Mouse (Mus musculus): Measurements from ENCODE around the gene Mical1. TPM values are rescaled to one million over a fixed set of nuclear protein-coding genes. Genes with fewer than 3 reads are reported as not detected.
A peak's percentile ranks its signal among the peaks of the same experiment; 100 is the strongest.

Mical1 gene
- polyA plus RNA-seq, 1 experiment: 130 TPM

GRCm38 (mm10) chr10:41514921-41515320, 38.8 kb downstream of the Mical1 start:
- DNase-seq (ENCODE audit: low read depth in 1 of 2, low spot score in 2 of 2): no peak
- H3K4me1 ChIP-seq (ENCODE audit: control insufficient read depth, insufficient read depth, insufficient read length): no peaks in the 10 kb centered on the region
- TF ChIP-seq POLR2A (IDR thresholded peaks at IDR 0.05; ENCODE audit: low read depth, low read length): no peak
- TF ChIP-seq CTCF (IDR thresholded peaks at IDR 0.05; ENCODE audit: extremely low read depth, insufficient read depth, insufficient read length, insufficient replicate concordance): no peak
- no peak overlapping the region for H3K4me3 ChIP-seq (ENCODE audit: extremely low read depth, insufficient read depth, insufficient read length)
- no peak overlapping the region for H3K27ac ChIP-seq (ENCODE audit: insufficient read depth, low read length)
- no peaks in the 10 kb centered on the region for H3K36me3 ChIP-seq (ENCODE audit: control insufficient read depth, insufficient read depth, low read length)
- H3K27me3 ChIP-seq (ENCODE audit: control insufficient read depth, insufficient read depth, low read length): no peaks in the 10 kb centered on the region

- peak; percentile 84 to 87 for DNase-seq (ENCODE audit: low read depth in 1 of 2, low spot score in 2 of 2)
- Histone ChIP-seq H3K4me1 (ENCODE audit: control insufficient read depth, insufficient read depth, insufficient read length) (peaks cover 9% of the 10 kb centered on the region; the same call in 1 of the 2 replicates), H3K27ac (ENCODE audit: insufficient read depth, low read length) (peak overlapping the region; percentile 98), H3K27me3 (ENCODE audit: control insufficient read depth, insufficient read depth, low read length) (no peaks in the 10 kb centered on the region), H3K36me3 (ENCODE audit: control insufficient read depth, insufficient read depth, low read length) (0 out of 2 replicates have a peak, but pooled peaks cover 1% of the 10 kb centered on the region), H3K4me3 (ENCODE audit: extremely low read depth, insufficient read depth, insufficient read length) (peak overlapping the region; percentile 95)
- no peak for TF ChIP-seq POLR2A (IDR thresholded peaks at IDR 0.05; ENCODE audit: low read depth, low read length)
- TF ChIP-seq CTCF (IDR thresholded peaks at IDR 0.05; ENCODE audit: extremely low read depth, insufficient read depth, insufficient read length, insufficient replicate concordance): peak; percentile 76; the same call in 1 of the 2 replicates
- under 1% methylated on average over 23 of the region's 23 CpGs for WGBS
Measured at GRCm38 (mm10) chr10:41518508-41518980, 42.4 kb downstream of the Mical1 start.

- peaks cover 4% of the 10 kb centered on the region; the same call in 1 of the 2 replicates for H3K36me3 ChIP-seq (ENCODE audit: control insufficient read depth, insufficient read depth, low read length)
- peaks cover 12% of the 10 kb centered on the region; the same call in 1 of the 2 replicates for H3K4me1 ChIP-seq (ENCODE audit: control insufficient read depth, insufficient read depth, insufficient read length)
- H3K27me3 ChIP-seq (ENCODE audit: control insufficient read depth, insufficient read depth, low read length): no peaks in the 10 kb centered on the region
- TF ChIP-seq CTCF (IDR thresholded peaks at IDR 0.05; ENCODE audit: extremely low read depth, insufficient read depth, insufficient read length, insufficient replicate concordance) (no peak), POLR2A (IDR thresholded peaks at IDR 0.05; ENCODE audit: low read depth, low read length) (peak; percentile 98)
- H3K4me3 ChIP-seq (ENCODE audit: extremely low read depth, insufficient read depth, insufficient read length): peak within 1 kb of the TSS; percentile 95
- peak within 1 kb of the TSS; percentile 98 for H3K27ac ChIP-seq (ENCODE audit: insufficient read depth, low read length)
- peak; percentile 87 to 90 for DNase-seq (ENCODE audit: low read depth in 1 of 2, low spot score in 2 of 2)
- under 1% methylated on average over 68 of the region's 69 CpGs for WGBS
Measured at GRCm38 (mm10) chr10:41518981-41519618, 43.0 kb downstream of the Mical1 start, which contains the start of gene Cd164. TSS of gene Cd164 (plus strand) at chr10:41519414.

GRCm38 (mm10) chr10:41519640-41520409, 43.7 kb downstream of the Mical1 start:
- TF ChIP-seq CTCF (IDR thresholded peaks at IDR 0.05; ENCODE audit: extremely low read depth, insufficient read depth, insufficient read length, insufficient replicate concordance): no peak
- TF ChIP-seq POLR2A (IDR thresholded peaks at IDR 0.05; ENCODE audit: low read depth, low read length): no peak; the same call in 1 of the 2 replicates
- under 1% methylated on average over 65 of the region's 65 CpGs for WGBS
- H3K27me3 ChIP-seq (ENCODE audit: control insufficient read depth, insufficient read depth, low read length): no peaks in the 10 kb centered on the region
- DNase-seq (ENCODE audit: low read depth in 1 of 2, low spot score in 2 of 2): peak; percentile 50 to 53
- peak overlapping the region; percentile 95 for H3K4me3 ChIP-seq (ENCODE audit: extremely low read depth, insufficient read depth, insufficient read length)
- peaks cover 5% of the 10 kb centered on the region; the same call in 1 of the 2 replicates for H3K36me3 ChIP-seq (ENCODE audit: control insufficient read depth, insufficient read depth, low read length)
- H3K4me1 ChIP-seq (ENCODE audit: control insufficient read depth, insufficient read depth, insufficient read length): peaks cover 14% of the 10 kb centered on the region; the same call in 1 of the 2 replicates
- H3K27ac ChIP-seq (ENCODE audit: insufficient read depth, low read length): peak overlapping the region; percentile 98

- no peak for TF ChIP-seq CTCF (IDR thresholded peaks at IDR 0.05; ENCODE audit: extremely low read depth, insufficient read depth, insufficient read length, insufficient replicate concordance)
- TF ChIP-seq POLR2A (IDR thresholded peaks at IDR 0.05; ENCODE audit: low read depth, low read length): no peak
- peak overlapping the region; percentile 95 for H3K4me3 ChIP-seq (ENCODE audit: extremely low read depth, insufficient read depth, insufficient read length)
- 2% methylated on average over 5 of the region's 5 CpGs for WGBS
- no peak for DNase-seq (ENCODE audit: low read depth in 1 of 2, low spot score in 2 of 2)
- peaks cover 5% of the 10 kb centered on the region; the same call in 1 of the 2 replicates for H3K36me3 ChIP-seq (ENCODE audit: control insufficient read depth, insufficient read depth, low read length)
- H3K27me3 ChIP-seq (ENCODE audit: control insufficient read depth, insufficient read depth, low read length): no peaks in the 10 kb centered on the region
- H3K27ac ChIP-seq (ENCODE audit: insufficient read depth, low read length): peak overlapping the region; percentile 98; the same call in 1 of the 2 replicates
- H3K4me1 ChIP-seq (ENCODE audit: control insufficient read depth, insufficient read depth, insufficient read length): peaks cover 14% of the 10 kb centered on the region; the same call in 1 of the 2 replicates
Measured at GRCm38 (mm10) chr10:41520410-41520673, 44.2 kb downstream of the Mical1 start.

GRCm38 (mm10) chr10:41523386-41523785, 47.3 kb downstream of the Mical1 start:
- Histone ChIP-seq H3K4me3 (ENCODE audit: extremely low read depth, insufficient read depth, insufficient read length) (no peak overlapping the region), H3K4me1 (ENCODE audit: control insufficient read depth, insufficient read depth, insufficient read length) (peaks cover 14% of the 10 kb centered on the region; the same call in 1 of the 2 replicates), H3K27ac (ENCODE audit: insufficient read depth, low read length) (no peak overlapping the region), H3K27me3 (ENCODE audit: control insufficient read depth, insufficient read depth, low read length) (no peaks in the 10 kb centered on the region), H3K36me3 (ENCODE audit: control insufficient read depth, insufficient read depth, low read length) (peaks cover 12% of the 10 kb centered on the region)
- TF ChIP-seq CTCF (IDR thresholded peaks at IDR 0.05; ENCODE audit: extremely low read depth, insufficient read depth, insufficient read length, insufficient replicate concordance) (no peak), POLR2A (IDR thresholded peaks at IDR 0.05; ENCODE audit: low read depth, low read length) (no peak)
- no peak for DNase-seq (ENCODE audit: low read depth in 1 of 2, low spot score in 2 of 2)
- 30% methylated on average over 3 of the region's 3 CpGs for WGBS
